Mouse (Mus musculus): ENCODE measurements around the gene Ctns.
A peak's percentile ranks its signal among the peaks of the same experiment; 100 is the strongest.

The Ctns gene

GRCm38 (mm10) chr11:73187231-73187630, 11.6 kb downstream of the Ctns start:
- DNase-seq = peak; percentile 41 to 79

GRCm38 (mm10) chr11:73185872-73186615, 12.8 kb downstream of the Ctns start:
- DNase-seq = no peak

GRCm38 (mm10) chr11:73177895-73178294, 20.9 kb downstream of the Ctns start:
- peak in 1 of 2 experiments; percentile 19 for DNase-seq

- DNase-seq = peak; percentile 81 to 93
These were observed 21.4 kb downstream of the Ctns start for GRCm38 (mm10) chr11:73177509-73177875.

GRCm38 (mm10) chr11:73176608-73177508, 22.0 kb downstream of the Ctns start, which contains the start of the genes Emc6 and Tax1bp3:
Gene Emc6 (minus strand): TSS chr11:73177037.
Gene Tax1bp3 (plus strand): TSS chr11:73177083.
- peak; percentile 96 to 98 for DNase-seq

GRCm38 (mm10) chr11:73176186-73176585, 22.7 kb downstream of the Ctns start:
- no peak for DNase-seq

- peak; percentile 87 to 96 for DNase-seq
These were observed 23.2 kb downstream of the Ctns start for GRCm38 (mm10) chr11:73175612-73176011.

GRCm38 (mm10) chr11:73172186-73172585, 26.7 kb downstream of the Ctns start:
- DNase-seq = peak; percentile 94 to 95

- DNase-seq = peak; percentile 76 to 87
These were observed 29.6 kb downstream of the Ctns start for GRCm38 (mm10) chr11:73169231-73169630.

GRCm38 (mm10) chr11:73168576-73168975, 30.3 kb downstream of the Ctns start:
- DNase-seq = peak; percentile 25 to 65

GRCm38 (mm10) chr11:73168071-73168470, 30.8 kb downstream of the Ctns start:
- DNase-seq = peak; percentile 47 to 82

- DNase-seq = no peak
These were observed 36.6 kb downstream of the Ctns start for GRCm38 (mm10) chr11:73162284-73162683.

GRCm38 (mm10) chr11:73161616-73162015, 37.2 kb downstream of the Ctns start:
- no peak for DNase-seq

- DNase-seq = peak; percentile 50 to 80
These were observed 38.0 kb downstream of the Ctns start for GRCm38 (mm10) chr11:73160811-73161200.

GRCm38 (mm10) chr11:73159957-73160810, 38.7 kb downstream of the Ctns start, which contains the start of gene P2rx5:
Gene P2rx5 (plus strand): TSS chr11:73160421.
- DNase-seq = peak; percentile 75 to 88

GRCm38 (mm10) chr11:73155071-73155470, 43.8 kb downstream of the Ctns start:
- no peak for DNase-seq

- DNase-seq = no peak
These were observed 50.6 kb downstream of the Ctns start for GRCm38 (mm10) chr11:73148209-73148608.

GRCm38 (mm10) chr11:73146975-73147365, 51.9 kb downstream of the Ctns start:
- no peak for DNase-seq

GRCm38 (mm10) chr11:73146026-73146974, 52.5 kb downstream of the Ctns start:
- DNase-seq = peak; percentile 27 to 64

GRCm38 (mm10) chr11:73144261-73144681, 54.6 kb downstream of the Ctns start:
- DNase-seq = peak; percentile 41 to 84
